Mouse (Mus musculus) stomach, embryonic 15.5 days (tissue): ENCODE measurements at regions not wholly inside any gene's neighbourhood (a gene's known extent, or its start where the extent isn't known, plus 50 kb on each side); places are given as distances from the start of the nearest gene placed in this dataset.
"Not testable (repeated sequence)": the region's sequence is repeated elsewhere in the genome, so short reads cannot be mapped to it uniquely, and the experiment has no call there.

Source experiments
- ATAC-seq: fragments of 200-750 bp; cut with Nextera tagmentation; 2 replicates; pipeline ENCODE4 v1.8.0; 2017; ENCODE audit warnings: low read depth, moderate number of reproducible peaks, moderate TSS enrichment; ENCODE audit not compliant: insufficient read depth, low FRiP score
- H3K27ac ChIP-seq: fragments of 300-500 bp; sonication (generic); 2 replicates; pipeline ENCODE4 v1.5.1; 2015; ENCODE audit warnings: mild to moderate bottlenecking, inconsistent platforms
- H3K27me3 ChIP-seq: fragments of 300-500 bp; sonication (generic); replicated peaks from 2 replicates; pipeline ENCODE4 v1.6.1; 2015; ENCODE audit warnings: inconsistent platforms
- H3K36me3 ChIP-seq: fragments of 300-500 bp; sonication (generic); 2 replicates; pipeline ENCODE4 v1.6.1; 2015; ENCODE audit warnings: inconsistent platforms
- H3K4me1 ChIP-seq: fragments of 300-500 bp; sonication (generic); 2 replicates; pipeline ENCODE4 v1.6.1; 2015; ENCODE audit warnings: inconsistent platforms
- H3K4me2 ChIP-seq: fragments of 300-500 bp; sonication (generic); 2 replicates; pipeline ENCODE4 v1.6.1; 2015; ENCODE audit warnings: mild to moderate bottlenecking, inconsistent platforms
- H3K4me3 ChIP-seq: fragments of 300-500 bp; sonication (generic); replicated peaks from 2 replicates; pipeline ENCODE4 v1.5.1; 2015; ENCODE audit warnings: inconsistent platforms
- H3K9ac ChIP-seq: fragments of 300-500 bp; sonication (generic); 2 replicates; pipeline ENCODE4 v1.6.1; 2015; ENCODE audit warnings: inconsistent platforms
- H3K9me3 ChIP-seq: fragments of 300-500 bp; sonication (generic); 2 replicates; pipeline ENCODE4 v1.6.1; 2016; ENCODE audit warnings: inconsistent platforms
- WGBS: fragments of 180-500 bp; shearing (Covaris S2); methylation state at CpG from one replicate; pipeline ENCODE4 v1.1.7; 2015; 5-methylcytosine and 5-hydroxymethylcytosine counted together

DNA sequence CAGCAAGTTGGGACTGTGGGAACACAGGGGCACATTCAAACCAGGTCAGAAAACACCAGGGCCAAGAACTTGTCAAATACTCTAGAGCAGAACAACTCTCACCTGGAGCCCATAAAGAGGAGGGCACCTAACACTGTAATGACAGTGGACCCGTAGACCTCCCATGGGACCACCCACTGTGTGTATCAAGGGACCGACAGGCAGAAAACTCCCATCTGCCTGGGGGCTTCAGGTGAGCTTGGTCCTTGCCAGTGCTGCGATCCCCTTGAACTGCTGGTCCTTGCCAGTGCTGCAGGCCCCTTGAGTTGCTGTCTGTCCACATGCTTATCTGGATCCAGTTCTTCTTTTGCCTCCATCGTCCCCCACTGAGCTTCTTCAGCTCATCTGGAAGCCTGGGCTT is 170.2 kb upstream of the Npvf start:
- no peak overlapping the region for H3K9ac ChIP-seq
- H3K4me1 ChIP-seq, result no peaks in the 10 kb centered on the region
- H3K9me3 ChIP-seq, result no peaks in the 10 kb centered on the region
- no peaks in the 10 kb centered on the region for H3K27me3 ChIP-seq
- 70% methylated on average over 4 of the region's 4 CpGs for WGBS
- no peak overlapping the region for H3K4me2 ChIP-seq
- no peak for ATAC-seq
- H3K36me3 ChIP-seq, result no peaks in the 10 kb centered on the region
- H3K4me3 ChIP-seq, result no peak overlapping the region
- H3K27ac ChIP-seq, result no peak overlapping the region

DNA sequence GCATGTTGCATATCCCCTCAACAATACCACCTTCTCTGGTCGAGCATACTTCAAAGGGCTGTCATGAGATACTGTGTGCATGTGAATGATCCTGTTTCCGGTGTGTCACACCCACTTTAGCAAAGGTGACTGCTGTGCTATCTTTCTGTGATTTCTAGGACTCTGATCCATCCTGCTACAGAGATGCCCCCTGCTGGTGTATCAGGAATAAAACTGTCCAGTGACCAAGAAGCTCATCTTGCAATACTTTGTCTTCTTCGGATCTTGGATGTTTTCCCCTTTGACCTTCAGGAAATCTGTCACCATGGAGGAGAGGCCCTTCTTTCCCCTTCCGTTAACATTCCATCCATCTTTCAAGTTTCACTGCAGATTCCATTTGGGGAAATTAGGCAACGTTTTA is 177.5 kb upstream of the Npvf start:
- no peak overlapping the region for H3K9ac ChIP-seq
- H3K36me3 ChIP-seq, result no peaks in the 10 kb centered on the region
- 47% methylated on average over 5 of the region's 5 CpGs for WGBS
- H3K9me3 ChIP-seq, result no peaks in the 10 kb centered on the region
- H3K4me3 ChIP-seq, result no peak overlapping the region
- H3K27ac ChIP-seq, result no peak overlapping the region
- no peak for ATAC-seq
- H3K4me2 ChIP-seq, result no peak overlapping the region
- H3K27me3 ChIP-seq, result no peaks in the 10 kb centered on the region
- H3K4me1 ChIP-seq, result no peaks in the 10 kb centered on the region

DNA sequence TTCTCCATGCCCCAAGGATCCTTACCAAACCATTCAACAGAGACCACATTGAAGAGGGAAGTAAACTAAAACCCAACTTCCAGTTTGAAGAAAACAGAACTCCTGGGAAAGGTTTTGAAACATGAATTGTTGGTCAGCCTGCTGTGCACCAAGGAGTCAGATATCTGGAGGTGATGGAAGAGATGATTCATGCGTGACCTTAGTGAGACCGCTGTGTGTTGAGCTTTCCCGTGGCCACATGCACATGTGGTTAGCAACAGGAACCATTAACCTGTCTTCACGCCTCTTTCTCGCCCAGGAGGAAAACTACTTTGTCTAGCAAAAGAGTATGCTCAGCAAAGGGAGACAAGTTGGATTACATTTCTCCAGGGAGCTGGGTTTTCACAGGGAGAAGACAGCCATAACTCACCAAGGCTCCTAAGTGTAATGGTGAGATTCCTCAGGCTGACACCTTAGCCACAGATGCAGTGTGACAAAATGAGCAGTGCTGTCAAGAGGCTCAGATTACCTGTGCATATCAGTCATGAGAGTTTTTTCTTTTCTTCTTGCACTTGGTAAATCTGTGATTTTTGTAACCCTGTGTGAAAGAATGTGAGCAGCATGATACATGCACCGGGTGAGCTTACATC is 181.9 kb upstream of the Npvf start:
- 74% methylated on average over 6 of the region's 6 CpGs for WGBS
- Histone ChIP-seq H3K36me3 (no peaks in the 10 kb centered on the region), H3K27ac (no peak overlapping the region), H3K4me1 (no peaks in the 10 kb centered on the region), H3K4me2 (no peak overlapping the region), H3K27me3 (no peaks in the 10 kb centered on the region), H3K9ac (no peak overlapping the region), H3K9me3 (no peaks in the 10 kb centered on the region), H3K4me3 (no peak overlapping the region)
- no peak for ATAC-seq

DNA sequence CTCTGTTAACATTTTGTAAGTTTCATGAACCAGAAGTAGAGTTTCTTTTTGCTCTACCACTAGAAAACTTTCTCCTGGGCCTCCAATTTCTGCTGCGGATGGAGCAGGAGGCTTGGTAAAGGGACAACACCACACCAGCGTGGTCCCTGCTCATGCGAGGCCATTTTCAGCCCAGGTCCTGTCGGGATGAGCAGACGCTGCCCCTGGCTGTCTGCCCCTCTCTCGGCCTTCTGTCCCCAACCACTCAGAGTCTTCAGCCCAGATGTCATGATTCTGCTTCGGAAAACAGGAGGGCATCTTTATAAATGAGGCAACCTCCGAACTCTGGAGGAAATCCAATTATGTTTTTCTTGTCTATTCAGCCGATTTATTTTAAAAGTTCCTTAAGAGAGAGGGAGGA is 186.6 kb upstream of the Npvf start:
- no peak overlapping the region for H3K9ac ChIP-seq
- WGBS, result 54% methylated on average over 9 of the region's 9 CpGs

DNA sequence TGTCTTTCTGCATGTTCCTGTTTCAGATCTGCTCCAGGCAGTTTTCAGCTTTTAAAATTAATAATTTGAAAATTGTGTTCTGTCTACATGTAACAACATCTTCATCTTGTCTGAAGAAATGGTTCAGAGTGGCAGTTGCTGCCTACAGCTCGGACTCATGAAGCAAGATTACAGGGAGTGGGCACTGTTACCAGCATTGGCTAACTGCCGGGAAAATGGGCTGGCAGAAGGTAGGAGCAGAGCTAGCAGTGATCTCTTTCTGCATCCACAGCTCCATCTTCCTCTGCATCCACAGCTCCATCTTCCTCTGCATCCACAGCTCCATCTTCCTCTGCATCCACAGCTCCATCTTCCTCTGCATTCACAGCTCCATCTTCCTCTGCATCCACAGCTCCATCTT is 191.0 kb upstream of the Npvf start:
- H3K4me1 ChIP-seq, H3K4me3 ChIP-seq, H3K9ac ChIP-seq, H3K9me3 ChIP-seq, H3K4me2 ChIP-seq, H3K27me3 ChIP-seq, ATAC-seq, H3K27ac ChIP-seq, H3K36me3 ChIP-seq: not testable (repeated sequence)
- WGBS, result 75% methylated on average over 2 of the region's 2 CpGs

More for the DNA sequence above, 186.6 kb upstream of the Npvf start:
- no peaks in the 10 kb centered on the region for H3K9me3 ChIP-seq
- H3K27me3 ChIP-seq, result no peaks in the 10 kb centered on the region
- H3K27ac ChIP-seq, result no peak overlapping the region
- ATAC-seq, result no peak
- no peaks in the 10 kb centered on the region for H3K4me1 ChIP-seq
- H3K4me2 ChIP-seq, result no peak overlapping the region
- no peak overlapping the region for H3K4me3 ChIP-seq
- no peaks in the 10 kb centered on the region for H3K36me3 ChIP-seq

DNA sequence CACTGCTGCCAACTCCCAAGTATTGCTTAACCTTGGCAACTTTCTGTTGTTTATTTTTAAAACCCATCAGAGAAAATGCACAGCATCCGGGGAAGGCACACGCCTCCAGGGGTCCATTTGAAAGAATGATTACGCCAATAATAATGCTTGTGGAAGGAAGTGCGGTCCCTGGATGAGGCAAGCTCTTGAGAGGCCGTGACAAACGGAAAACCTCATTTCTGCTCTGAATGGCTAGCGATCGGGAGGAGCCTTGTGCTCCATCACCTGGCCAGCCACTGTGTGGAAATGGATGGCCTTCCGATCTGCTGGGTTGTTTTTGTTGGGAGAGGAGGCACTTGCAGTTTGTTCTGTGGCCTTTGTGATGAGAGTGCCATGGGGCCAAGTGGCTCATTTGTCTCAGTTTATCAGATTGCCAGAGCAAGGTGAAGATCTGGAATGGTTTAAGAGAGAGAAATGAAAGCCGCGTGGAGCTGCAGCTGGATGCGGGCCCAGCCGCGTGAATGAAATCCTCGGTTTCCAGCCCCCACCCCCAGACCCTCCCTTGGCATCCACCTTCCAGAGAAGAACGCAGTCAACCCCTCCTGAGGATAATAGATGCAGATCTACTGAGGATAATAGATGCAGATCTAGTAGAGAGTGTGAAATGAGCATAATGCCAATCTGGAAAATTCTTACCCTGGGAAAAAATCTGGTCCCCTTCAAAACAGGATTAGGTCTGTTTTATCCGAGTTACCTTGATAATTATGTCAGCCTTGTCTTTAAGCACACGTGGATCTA is 192.7 kb upstream of the Npvf start:
- no peaks in the 10 kb centered on the region for H3K9me3 ChIP-seq
- WGBS, result 44% methylated on average over 18 of the region's 18 CpGs
- H3K4me1 ChIP-seq, result no peaks in the 10 kb centered on the region
- H3K27ac ChIP-seq, result no peak overlapping the region
- no peak overlapping the region for H3K9ac ChIP-seq
- no peak for ATAC-seq
- H3K4me3 ChIP-seq, result no peak overlapping the region
- H3K36me3 ChIP-seq, result no peaks in the 10 kb centered on the region
- no peaks in the 10 kb centered on the region for H3K27me3 ChIP-seq
- no peak overlapping the region for H3K4me2 ChIP-seq

DNA sequence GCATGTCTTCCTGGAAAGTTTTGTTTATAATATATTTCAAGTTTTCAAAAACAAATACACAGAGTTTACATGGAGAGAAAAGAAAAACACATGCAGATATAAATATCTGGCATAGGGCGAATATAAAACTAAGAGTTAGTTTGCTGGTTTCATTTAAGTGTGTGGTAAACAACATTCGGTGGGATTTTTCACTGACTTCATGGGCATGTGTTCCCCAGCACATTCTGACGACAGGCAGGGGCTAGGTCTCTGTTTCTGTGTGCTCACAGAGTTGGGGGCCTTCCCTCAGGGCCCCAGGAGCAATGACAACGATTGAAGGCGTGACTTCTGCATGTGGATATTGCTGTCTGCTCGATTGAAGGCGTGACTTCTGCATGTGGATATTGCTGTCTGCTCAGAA is 193.3 kb upstream of the Npvf start:
- Histone ChIP-seq H3K27ac (no peak overlapping the region), H3K27me3 (no peaks in the 10 kb centered on the region), H3K36me3 (no peaks in the 10 kb centered on the region), H3K9me3 (no peaks in the 10 kb centered on the region), H3K4me2 (no peak overlapping the region), H3K4me3 (no peak overlapping the region), H3K4me1 (no peaks in the 10 kb centered on the region), H3K9ac (no peak overlapping the region)
- 73% methylated on average over 7 of the region's 7 CpGs for whole genome bisulfite sequencing
- ATAC-seq, result no peak

DNA sequence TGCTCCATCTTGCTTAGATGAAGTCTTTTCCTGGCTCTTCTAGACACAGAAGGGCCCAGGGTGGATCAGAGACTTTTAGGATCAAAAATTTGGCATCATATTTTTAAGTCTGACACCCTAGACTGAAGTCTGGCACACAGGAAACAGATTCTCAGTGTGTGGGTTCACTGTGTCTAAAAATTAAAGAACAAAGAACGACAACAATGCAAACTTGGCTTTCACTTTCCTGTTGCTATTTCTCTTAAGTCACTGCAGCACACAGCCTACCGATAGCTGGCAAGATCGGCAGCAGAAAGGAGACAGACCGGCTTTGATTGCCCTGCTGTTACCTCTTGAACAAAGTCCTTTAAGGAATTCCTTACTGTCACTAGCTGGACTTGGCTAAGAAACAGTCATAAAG is 204.9 kb upstream of the Npvf start:
- Histone ChIP-seq H3K4me2 (no peak overlapping the region), H3K4me3 (no peak overlapping the region), H3K9ac (no peak overlapping the region), H3K9me3 (no peaks in the 10 kb centered on the region), H3K27me3 (no peaks in the 10 kb centered on the region), H3K36me3 (no peaks in the 10 kb centered on the region), H3K4me1 (no peaks in the 10 kb centered on the region), H3K27ac (no peak overlapping the region)
- 79% methylated on average over 4 of the region's 4 CpGs for WGBS
- no peak for ATAC-seq

DNA sequence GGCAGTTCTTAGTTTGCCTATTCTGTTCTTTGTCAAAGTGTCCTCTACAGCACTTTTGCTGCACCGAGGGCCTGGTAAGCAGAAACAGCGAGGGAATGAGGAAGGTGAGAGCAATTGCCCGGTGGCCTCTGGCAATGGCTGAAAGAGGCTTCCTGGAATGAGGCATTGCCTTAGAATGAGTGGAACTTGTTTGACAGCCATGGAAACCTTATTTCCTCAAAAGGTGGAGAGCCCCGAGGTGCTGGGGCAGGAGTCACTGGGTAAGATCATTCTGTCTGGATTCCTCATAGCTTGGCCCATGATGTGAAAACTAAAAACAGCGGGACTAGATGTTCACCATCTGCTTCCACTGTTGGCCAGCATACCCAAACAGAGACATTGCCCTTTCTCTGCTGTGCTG is 223.8 kb upstream of the Npvf start:
- WGBS, result 66% methylated on average over 5 of the region's 5 CpGs
- no peaks in the 10 kb centered on the region for H3K36me3 ChIP-seq
- H3K27me3 ChIP-seq, result no peaks in the 10 kb centered on the region
- no peak for ATAC-seq
- no peak overlapping the region for H3K27ac ChIP-seq
- H3K4me3 ChIP-seq, result no peak overlapping the region
- H3K9me3 ChIP-seq, result no peaks in the 10 kb centered on the region
- H3K4me1 ChIP-seq, result no peaks in the 10 kb centered on the region
- H3K4me2 ChIP-seq, result no peak overlapping the region
- H3K9ac ChIP-seq, result no peak overlapping the region

DNA sequence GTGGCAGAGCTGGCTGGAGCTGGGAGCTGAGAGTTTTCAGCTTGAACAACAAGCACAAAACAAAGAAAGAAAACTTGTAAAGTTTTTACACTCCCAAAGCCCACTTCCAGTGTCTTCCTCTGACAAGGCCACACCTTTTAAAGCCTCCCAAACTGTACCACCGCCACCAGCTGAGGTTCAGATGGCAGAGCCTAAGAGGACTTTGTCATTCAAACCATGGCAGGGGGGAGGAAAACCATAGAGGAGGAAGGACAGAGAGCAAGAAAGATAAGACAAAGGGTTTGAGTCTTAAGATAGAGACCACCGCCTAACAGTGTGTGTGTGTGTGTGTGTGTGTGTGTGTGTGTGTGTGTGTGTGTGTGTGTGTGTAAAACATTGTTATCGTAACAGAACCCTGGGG is 228.1 kb upstream of the Npvf start:
- WGBS, result 71% methylated on average over 3 of the region's 3 CpGs
- Histone ChIP-seq H3K36me3 (no peaks in the 10 kb centered on the region), H3K4me2 (no peak overlapping the region), H3K27ac (no peak overlapping the region), H3K4me1 (no peaks in the 10 kb centered on the region), H3K27me3 (no peaks in the 10 kb centered on the region), H3K9me3 (no peaks in the 10 kb centered on the region), H3K4me3 (no peak overlapping the region), H3K9ac (no peak overlapping the region)
- ATAC-seq, result no peak

DNA sequence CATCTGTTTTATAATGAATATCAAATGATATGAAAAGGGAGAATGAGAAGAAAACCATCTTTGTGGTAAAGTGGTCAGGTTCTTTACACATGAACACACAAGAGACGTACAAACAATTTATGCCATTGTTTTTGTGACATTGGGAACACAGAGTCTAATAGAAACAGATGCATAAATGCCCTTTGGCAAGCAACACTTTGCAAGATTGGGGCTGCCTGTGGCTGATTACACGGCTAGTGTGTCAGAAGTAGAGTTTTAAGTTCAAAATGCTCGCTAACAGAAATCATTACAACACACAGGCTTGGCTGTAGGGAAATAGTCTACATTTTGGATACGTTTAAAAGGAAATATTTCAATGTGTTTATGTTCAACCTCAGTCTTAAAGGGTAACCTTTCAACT is 228.5 kb upstream of the Npvf start:
- H3K36me3 ChIP-seq, result no peaks in the 10 kb centered on the region
- 55% methylated on average over 4 of the region's 4 CpGs for WGBS

DNA sequence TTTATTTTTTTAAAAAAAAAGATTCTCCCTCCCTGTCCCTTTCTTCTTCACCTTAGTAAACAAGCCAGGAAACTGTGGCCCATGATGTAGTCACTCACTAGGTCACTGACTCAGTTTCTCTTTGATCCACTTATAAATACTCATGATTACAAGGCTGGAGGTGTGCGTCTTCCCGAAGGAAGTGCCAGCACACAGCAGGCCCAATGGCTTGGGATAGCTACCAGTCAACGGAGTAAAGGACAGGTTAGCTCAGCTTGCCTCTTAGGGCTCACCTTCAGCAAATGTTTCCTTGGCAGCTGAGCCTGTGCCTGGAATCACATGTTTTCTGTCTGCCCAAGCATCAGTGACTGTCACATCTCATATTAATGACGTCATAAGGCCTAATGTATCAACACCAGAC is 230.8 kb upstream of the Npvf start:
- Histone ChIP-seq H3K27me3 (no peaks in the 10 kb centered on the region), H3K36me3 (no peaks in the 10 kb centered on the region), H3K4me3 (no peak overlapping the region), H3K9ac (no peak overlapping the region), H3K4me1 (no peaks in the 10 kb centered on the region), H3K27ac (no peak overlapping the region), H3K4me2 (no peak overlapping the region), H3K9me3 (no peaks in the 10 kb centered on the region)
- 89% methylated on average over 4 of the region's 4 CpGs for WGBS
- no peak for ATAC-seq

More for the DNA sequence above, 228.5 kb upstream of the Npvf start:
- H3K27me3 ChIP-seq, result no peaks in the 10 kb centered on the region
- H3K4me1 ChIP-seq, result no peaks in the 10 kb centered on the region
- no peak overlapping the region for H3K9ac ChIP-seq
- no peak for ATAC-seq
- no peak overlapping the region for H3K4me3 ChIP-seq
- H3K4me2 ChIP-seq, result no peak overlapping the region
- no peak overlapping the region for H3K27ac ChIP-seq
- no peaks in the 10 kb centered on the region for H3K9me3 ChIP-seq
